Mouse (Mus musculus) urinary bladder, postnatal 4 days (tissue): ENCODE data around the gene Panx2.

ENCODE experiments used
- DNase-seq, 2 experiments: peaks; one replicate each; pipeline ENCODE4 v3.0.0; 2021 to 2022; ENCODE audit warnings: low spot score in 2 of 2

Gene Panx2

DNA sequence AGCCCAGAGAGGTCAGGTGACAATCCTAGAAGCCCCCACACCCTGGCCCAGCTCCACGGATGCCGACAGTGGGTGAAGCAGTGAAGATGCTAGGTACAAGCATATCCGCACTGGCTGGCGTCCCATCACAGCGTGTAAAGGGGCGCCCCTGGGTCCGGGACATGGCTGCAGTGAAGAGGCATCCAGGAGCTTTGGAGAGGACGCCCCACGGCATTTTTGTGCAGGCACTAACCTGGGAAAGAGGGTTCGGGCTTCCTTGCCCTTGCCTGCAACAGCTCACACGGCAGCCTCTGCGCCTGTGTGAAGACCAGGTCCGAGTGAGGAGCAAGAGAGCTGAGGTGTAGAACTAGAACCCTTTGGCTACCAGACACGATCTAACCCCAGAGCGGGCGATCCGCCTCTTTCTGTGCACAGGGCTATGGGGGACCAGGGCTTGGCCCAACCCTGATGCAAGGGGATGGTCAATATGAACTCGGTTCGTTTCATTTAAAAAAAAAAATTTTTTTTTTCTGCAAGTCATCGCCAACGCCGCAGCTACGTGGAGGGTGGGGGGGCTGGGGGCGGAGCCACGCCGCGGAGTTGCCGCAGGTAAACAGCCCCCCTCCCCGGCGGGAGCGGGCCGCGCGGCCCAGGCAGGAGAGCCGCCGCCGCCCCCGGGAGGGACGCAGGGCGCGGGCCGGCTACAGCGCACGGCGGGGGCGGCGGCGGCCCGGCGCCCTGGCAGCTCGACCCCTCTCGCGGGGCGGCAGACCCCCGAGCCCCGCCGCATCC, at the start of gene Panx2:
TSS of gene Panx2 (plus strand) at position 574 of the 771 bp plus-strand sequence.
- peak; percentile 15 to 58 for DNase-seq

DNA sequence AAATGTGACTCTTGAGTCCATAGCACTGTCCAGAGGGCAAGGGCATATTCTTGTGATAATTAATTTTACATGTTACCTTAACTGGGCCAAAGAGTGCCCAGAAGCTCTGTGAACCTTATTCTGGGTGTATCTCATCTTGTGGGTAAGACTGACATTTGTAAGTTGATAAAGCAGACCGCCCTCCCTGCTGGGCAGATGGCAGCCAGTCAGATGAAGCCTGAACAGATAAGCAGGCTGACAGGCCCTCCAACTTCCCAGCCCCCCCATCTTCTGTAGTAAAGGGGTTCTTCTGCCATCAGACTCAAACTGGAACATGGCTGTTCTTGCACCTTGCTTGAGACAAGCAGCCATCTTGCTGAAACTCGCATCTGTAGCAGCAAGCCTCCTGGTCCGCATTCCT, 42.8 kb upstream of the Panx2 start:
- DNase-seq: no peak

DNA sequence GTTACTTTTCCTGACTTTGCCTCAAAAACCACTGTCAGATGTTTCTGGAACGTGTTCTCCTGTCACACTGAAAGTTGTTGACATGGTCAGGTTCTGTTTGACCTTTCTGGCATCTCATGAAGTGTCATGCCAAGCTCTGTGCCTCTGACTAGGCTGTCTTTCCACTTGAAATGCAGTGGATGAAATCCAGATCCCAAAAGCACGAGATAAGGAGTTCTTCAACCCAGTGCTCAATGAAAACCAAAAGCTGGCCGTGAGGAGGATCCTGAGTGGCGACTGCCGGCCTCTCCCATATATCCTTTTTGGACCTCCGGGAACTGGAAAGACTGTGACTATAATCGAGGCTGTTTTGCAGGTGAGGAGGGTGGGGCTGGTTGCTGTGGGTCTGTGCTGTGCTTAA, 39.4 kb upstream of the Panx2 start:
- no peak for DNase-seq

DNA sequence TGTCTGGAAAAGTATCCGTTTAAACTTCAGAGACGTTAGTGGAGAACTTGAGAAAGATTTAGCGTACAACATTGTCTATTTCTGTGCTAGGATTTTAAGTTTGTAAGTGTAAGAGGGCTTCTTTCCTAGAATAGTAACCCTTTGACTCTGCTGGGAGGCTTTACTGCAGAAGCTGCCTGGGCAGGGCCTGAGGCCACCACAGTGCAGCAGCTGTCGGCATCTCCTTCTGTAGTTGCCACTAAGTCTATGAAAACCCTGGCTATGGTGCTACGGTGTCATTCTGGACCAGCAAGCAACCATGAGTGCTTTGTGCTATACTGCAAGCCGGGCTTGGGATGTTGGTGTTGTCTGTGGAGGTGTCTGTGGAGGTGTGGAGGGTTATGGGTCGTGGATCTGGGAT, 39.0 kb upstream of the Panx2 start:
- no peak for DNase-seq

DNA sequence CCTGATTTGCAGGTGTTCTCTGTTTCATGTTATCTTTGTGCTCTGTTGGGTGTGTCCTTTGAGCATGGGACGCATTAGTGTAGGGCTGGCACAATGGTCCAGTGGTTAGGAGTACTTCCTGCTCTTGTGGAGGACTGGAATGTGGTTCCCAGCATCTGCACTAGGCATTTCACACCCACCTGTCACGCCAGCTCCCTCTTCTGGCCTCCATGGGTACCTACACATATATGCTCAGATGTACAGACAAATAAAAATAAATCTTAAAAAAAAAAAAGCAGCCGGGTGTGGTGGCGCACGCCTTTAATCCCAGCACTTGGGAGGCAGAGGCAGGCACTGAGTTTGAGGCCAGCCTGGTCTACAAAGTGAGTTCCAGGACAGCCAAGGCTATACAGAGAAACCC, 15.2 kb upstream of the Panx2 start:
- DNase-seq: no peak

DNA sequence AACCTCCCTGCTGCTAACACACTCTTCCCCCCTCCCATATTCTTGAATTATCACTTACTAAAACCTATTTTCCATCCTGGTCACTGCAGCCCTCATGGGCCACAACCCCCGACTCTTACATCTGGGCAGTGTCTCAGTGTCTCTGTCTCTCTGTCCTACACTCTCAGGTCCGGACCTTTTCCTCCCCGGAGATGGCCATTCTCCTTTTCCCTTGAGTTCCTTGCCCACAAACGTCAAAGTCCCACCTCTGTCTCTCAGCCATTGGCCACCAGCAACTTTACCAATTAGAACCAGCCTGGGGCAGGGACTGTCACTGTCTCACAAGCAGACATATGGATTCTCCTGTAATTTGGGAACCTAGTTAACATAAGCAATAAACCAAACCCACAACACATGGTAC, 13.2 kb upstream of the Panx2 start:
- DNase-seq: peak in 1 of 2 experiments; percentile 11

DNA sequence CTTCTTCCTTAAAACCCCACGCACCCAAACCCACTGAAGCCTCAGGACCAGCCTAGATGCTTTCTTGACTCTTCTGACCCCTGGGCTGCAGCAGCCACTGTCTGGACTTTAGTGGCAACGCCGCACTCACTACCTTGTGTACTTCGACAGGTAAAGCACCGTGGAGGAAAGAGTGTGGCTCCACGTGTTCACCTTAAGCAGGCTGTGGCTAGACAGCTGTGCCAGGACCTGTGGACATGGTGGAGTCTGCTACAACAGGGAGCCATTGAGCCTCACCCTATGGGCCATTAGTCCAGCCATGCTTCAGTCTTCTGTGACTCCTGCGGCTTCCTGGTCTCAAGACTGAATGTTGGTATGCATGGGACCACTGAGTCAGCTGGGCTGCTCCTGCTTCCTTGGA, 4.9 kb upstream of the Panx2 start:
- DNase-seq: peak; percentile 15 to 47

DNA sequence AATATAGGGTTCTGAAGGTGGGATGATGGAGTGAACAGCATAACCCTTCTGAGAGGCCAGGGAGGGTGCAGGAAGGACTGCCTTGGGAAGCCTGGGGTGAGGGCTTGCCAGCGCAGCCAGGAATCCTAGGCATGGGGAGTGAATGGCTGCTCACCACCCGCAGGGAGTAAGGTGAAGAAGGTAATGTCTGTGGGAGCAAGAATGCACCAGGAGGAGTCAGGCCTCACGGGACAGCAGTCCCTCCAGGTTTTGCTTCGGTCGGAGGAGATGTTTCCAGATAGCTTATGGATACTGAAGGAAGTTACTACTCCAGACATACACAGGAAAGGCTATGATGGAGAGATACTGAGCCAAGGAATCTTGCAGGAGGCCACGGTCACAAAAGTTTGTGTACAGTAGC, 798 bp upstream of the Panx2 start:
- DNase-seq: peak in 1 of 2 experiments; percentile 15

DNA sequence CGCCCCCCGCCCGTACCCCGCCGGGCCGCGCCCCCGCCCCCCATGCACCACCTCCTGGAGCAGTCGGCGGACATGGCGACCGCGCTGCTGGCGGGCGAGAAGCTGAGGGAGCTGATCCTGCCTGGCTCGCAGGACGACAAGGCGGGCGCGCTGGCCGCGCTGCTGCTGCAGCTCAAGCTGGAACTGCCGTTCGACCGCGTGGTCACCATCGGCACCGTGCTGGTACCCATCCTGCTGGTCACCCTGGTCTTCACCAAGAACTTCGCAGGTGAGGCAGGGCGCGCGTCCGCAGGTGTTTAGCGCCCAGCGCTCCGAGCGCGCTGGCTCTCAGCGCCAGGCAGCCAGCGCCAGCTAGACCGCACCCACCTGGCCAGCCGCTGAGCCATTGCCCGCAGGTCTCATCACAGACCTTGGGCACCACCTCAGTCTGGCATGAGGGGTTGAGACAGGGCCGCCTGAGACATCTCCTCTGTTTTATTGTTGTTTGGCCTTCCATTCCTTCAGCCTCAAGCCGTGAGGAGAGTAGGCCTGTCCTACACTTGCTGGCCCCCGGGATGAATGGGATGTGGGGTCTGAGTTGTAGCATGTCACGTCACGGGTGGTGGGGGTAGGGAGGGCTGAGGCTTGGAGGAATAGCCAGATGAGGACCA, 623 bp downstream of the Panx2 start:
- peak in 1 of 2 experiments; percentile 61 for DNase-seq

DNA sequence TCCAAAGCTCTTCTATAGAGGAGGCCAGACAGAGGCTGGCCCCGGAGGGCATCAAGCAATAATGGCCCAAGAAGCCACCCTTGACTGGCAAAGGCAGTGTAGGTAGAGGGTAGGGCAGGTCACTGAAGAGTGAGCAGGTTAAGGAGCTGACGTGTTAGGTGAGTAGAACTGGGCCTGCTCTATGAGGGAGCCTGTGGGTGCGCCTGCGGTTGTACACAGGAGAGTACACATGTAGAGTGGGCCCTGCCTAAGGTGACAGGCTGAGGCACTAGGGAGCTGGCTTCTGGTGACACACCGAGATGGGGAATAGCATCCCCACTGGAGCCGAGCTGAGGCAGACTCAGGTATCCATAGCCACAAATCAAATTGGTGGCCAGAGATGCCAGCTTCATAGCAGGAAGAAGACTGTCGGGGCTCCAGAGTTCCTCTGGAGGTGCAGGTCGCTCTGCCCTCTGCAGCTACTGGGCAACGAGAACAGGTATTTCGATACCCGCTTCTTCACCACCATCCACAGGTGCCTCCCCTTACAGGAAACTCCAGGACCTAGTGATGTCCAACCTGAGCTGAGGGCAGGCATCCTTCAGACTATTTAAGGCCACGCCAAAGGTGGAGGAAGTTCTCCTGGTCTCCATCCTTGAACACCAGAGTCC, 1.4 kb downstream of the Panx2 start:
- peak in 1 of 2 experiments; percentile 53 for DNase-seq

DNA sequence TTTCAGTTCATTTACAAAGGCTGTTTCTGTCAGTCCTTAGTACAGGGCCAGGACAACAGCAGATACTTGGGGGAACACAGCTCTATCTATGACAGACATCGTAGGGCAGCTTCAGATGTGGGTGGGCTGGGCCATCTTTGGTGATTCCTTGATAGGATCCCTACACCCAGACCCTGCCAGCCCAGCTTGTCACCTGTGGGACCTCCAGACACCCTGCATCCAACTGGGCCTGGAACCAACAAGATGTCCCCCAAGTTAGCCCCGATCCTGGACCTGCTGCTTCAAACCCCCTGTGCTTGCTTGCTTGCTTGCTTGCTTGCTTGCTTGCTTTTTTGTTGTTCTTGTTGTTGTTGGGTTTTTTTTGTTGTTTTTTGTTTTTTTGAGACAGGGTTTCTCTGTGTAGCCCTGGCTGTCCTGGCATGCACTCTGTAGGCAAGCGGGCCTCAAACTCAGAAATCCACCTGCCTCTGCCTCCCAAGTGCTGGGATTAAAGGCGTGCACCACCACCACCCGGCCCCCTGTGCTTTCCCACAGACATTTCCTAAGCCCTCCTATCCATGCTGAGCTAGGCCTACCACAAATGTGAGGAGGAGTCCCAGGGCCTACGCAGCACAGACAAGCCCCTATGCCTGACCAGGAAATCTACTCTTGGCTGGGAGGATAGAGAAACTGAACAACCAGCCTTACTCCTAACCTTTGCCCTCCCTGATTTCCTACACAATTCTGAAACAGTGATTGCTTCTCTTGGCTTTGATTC, 2.4 kb downstream of the Panx2 start:
- DNase-seq: peak in 1 of 2 experiments; percentile 56

DNA sequence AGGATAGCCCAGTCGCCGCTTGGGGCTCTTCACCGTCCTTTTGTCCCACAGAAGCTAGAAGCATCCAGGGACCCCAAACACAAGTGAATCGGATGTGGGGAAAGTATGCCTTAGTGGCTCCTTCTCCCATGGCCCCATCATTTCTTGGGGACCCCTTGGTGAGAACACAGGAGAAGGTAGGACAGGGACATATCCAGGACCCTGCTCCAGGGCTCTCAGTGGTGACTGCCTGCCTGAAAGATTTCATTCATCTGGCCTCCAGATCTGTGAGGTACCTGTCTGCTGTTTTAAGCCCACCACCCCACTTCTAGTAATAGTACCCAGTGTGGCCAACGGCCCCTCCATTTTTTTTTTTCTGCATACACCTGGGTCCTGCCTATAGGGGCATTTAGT, 3.0 kb downstream of the Panx2 start:
- peak in 1 of 2 experiments; percentile 53 for DNase-seq

DNA sequence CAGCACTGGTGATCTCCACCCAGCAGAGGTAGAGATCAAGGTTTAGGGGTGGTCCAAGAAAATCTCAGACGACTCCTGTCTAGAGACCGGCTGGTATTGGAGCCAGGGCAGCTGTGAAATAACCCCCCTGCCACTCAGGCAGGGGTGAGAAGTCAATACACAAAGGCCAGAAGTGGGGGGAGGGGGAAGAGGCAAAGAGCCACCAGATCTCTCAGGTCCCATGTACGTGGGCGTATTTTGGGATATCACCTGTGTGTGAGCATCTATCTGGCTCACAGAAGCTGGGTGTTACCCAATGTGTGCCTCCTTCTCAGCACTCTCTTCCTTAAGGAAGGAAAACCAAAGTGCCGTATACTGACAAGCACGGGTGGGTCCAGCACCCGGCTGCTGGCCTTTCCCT, 3.5 kb downstream of the Panx2 start:
- peak in 1 of 2 experiments; percentile 50 for DNase-seq

DNA sequence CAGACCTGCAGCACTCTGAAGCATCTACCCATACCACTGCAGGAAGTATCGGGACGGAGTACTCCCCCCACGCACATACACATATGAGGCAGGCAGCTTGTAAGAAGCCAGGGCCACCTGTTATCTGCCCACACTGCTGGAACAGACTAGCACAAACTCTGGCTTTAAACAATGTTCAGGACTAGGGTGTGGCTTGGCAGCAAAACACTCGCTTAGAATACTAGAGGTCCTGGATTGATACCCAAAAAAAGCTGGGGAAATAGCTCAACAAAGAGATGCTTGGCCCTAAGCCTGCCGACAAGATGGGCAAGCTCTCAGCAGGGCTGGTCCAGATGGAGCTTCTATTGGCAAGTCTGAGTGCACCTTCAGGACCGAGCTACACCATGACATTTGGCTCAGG, 4.0 kb downstream of the Panx2 start:
- DNase-seq: peak in 1 of 2 experiments; percentile 35

DNA sequence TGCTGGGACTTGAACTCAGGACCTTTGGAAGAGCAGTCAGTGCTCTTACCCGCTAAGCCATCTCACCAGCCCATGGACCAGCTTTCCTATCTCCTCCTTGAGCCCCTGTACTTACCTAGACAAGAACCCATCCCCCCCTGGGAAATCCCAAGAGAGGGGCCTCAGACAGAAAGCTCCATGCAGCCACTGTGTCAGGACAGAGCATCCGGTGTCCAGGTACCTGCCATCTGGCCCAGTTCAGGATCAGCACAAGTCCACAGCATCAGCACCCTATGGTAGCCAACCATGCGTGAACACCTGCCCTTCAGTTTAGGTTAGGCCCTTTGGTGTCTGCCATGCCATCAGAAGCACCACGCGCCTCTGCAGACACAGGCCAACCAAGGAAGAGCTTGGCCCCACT, 5.4 kb downstream of the Panx2 start:
- DNase-seq: peak in 1 of 2 experiments; percentile 33

DNA sequence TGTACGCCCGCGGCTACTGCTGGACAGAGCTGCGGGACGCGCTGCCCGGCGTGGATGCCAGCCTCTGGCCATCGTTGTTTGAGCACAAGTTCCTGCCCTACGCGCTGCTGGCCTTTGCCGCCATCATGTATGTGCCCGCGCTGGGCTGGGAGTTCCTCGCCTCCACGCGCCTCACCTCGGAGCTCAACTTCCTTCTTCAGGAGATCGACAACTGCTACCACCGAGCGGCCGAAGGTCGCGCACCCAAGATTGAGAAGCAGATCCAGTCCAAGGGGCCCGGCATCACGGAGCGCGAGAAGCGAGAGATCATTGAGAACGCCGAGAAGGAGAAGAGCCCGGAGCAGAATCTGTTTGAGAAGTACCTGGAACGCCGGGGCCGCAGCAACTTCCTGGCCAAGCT, 8.1 kb downstream of the Panx2 start:
- DNase-seq: no peak

DNA sequence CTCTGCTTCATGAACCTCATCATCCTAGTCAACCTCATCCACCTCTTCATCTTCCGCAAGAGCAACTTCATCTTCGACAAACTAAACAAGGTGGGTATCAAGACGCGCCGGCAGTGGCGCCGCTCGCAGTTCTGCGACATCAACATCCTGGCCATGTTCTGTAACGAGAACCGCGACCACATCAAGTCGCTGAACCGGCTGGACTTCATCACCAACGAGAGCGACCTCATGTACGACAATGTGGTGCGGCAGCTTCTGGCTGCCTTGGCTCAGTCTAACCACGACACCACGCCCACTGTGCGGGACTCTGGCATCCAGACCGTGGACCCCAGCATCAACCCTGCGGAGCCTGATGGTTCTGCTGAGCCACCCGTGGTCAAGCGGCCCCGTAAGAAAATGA, 8.7 kb downstream of the Panx2 start:
- no peak for DNase-seq

DNA sequence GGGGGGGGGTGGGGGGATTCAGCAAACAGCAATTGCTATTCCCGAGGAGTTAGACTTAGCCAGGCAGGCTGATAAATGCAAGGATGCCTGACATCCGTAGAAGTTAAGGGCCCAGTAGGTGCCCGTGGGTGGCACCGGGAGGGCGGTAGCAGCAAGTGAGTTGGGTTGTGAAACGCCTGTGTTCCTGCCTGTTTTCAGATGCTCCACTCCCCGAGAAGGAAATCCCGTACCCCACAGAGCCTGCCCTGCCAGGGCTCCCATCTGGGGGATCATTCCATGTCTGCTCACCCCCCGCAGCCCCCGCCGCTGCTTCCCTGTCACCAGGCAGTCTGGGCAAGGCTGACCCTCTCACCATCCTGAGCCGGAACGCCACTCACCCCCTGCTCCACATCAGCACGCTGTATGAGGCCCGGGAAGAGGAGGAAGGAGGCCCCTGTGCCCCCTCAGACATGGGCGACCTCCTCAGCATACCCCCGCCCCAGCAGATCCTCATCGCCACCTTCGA, 9.9 kb downstream of the Panx2 start:
- no peak for DNase-seq

DNA sequence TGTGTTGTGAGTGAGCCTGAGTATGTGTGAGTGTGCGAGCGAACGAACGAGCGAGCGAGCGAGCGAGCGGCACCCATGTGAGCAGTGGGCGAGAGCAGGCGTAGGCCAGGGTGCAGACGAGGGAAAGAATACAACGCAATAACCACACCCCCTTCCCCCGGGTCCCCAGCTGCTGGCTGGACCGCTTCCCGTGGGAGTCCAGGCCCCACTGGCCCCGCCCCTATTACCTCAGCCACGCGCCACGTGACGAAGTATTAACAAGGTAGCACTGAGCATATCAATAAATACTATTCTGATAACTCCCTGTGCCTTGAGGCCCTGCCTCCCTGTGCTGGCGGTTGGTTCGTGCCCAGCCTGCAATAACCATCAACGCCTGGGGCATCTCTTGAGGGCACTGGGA, 11.1 kb downstream of the Panx2 start:
- no peak for DNase-seq

DNA sequence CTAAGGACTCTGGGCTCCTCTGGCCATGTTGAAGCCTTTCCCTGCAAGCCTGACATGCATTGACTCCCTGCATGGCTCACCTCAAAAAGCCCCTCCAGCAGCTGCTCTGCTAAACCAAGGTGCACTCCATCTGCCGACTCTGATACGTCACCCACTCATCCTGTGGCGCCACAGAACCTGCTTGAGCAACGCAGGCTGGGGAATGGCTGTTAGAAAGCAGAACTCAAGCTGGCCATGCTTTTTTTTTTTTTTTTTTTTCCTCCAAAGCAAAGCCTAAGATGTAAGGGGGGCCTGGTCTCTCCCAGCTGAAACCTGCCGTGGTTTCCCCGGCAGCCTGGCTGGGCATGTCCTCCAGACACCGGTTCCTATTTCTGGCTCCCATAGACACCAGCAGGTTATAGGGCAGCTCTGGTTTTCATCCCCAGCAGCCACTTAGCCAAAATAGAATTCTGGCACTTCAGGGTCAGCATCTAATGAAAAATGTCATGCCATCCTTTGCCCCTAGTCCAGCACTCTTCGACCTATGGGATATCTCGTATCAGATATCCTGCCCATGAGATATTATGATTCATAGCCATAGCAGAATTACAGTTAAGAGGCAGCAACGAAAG, 14.6 kb downstream of the Panx2 start:
- DNase-seq: no peak
